Mouse (Mus musculus) ovary, postnatal 10 days (tissue): ENCODE results near the gene Mtr.

Experiments
- DNase-seq: peaks from one replicate; pipeline ENCODE4 v3.0.0; 2022; ENCODE audit warnings: low spot score

Mtr gene

DNA sequence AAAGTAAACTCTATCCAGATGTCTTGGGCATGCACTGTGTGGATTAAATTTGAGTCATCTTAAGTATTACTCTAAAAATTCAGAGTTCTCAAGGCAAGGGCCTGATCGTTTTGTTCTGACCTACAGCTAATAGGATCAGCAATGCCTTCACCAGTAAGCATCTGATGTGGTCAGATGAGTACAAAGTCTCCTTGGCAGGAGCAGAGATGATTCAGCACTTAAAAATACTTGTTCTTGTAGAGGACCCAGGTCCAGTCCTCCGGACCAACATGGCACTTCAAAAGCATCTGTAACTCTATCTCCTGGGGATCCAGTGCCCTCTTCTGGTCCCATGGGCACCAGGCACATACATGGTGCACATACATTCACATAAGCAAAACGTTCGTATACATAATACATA is 25.8 kb downstream of the Mtr start:
- no peak for DNase-seq

- DNase-seq: no peak
Observed at GRCm38 (mm10) chr13:12228248-12228647, 29.7 kb downstream of the Mtr start.

GRCm38 (mm10) chr13:12227606-12228005 is 30.3 kb downstream of the Mtr start:
- no peak for DNase-seq

- no peak for DNase-seq
Observed at GRCm38 (mm10) chr13:12218603-12219002, 39.3 kb downstream of the Mtr start.

DNA sequence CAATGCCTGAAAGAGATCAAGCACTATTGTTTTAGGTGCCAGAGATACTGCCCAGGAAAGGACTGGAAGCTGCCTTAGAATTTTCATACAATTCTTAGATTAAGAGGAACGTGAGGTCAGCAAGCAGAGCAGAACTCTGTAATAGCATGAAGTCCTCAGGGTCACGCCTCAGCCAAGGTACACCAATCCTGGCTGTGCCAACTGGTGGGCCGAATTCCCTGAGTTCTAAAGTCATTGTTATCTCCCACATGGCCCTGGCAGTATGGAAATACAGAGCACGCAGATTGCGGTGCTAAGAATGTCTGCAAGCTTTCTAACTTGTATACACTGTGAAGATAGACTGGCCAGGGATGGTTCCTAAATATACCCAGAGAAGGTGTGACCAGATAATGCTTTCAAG is 43.0 kb downstream of the Mtr start:
- DNase-seq: no peak

GRCm38 (mm10) chr13:12211058-12211457 is 46.9 kb downstream of the Mtr start:
- no peak for DNase-seq

DNA sequence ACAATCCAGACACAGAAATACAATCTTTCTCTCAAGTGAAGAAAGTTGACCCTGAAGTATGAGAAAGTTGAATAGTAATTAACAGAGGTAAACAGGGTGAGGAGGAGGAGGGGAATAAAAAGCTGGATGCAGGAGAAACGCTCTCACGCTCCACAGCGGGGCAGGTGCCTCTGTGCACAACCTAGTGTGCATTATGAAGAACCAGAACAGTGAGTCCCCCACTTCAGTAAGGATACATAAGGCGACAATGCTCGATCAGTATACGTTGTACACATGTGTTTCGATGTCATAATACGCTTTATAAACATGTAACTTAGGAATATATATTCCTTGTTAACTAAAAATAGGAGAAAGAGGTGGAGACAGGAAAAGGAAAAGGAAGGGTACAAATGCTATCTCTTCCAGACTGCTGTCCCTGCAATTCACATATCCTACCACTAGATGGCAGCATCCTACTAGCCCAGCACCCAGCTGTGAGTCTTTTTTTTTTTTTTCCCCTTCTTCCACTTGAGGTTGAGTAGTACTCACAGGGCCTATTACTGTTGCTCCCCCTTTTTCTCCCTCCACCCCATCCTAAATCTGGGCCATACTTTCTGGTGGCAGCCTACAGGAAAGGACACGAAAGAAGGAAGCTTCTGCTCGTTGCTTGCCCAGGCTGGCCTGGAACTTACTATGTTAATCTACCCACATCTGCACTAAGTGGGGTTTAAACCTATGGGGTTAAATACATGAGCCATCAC is 47.7 kb downstream of the Mtr start:
- DNase-seq: no peak

- DNase-seq: no peak
Observed at GRCm38 (mm10) chr13:12200372-12200771, 57.5 kb downstream of the Mtr start.

- DNase-seq: no peak
Observed at GRCm38 (mm10) chr13:12198486-12198885, 59.4 kb downstream of the Mtr start.

DNA sequence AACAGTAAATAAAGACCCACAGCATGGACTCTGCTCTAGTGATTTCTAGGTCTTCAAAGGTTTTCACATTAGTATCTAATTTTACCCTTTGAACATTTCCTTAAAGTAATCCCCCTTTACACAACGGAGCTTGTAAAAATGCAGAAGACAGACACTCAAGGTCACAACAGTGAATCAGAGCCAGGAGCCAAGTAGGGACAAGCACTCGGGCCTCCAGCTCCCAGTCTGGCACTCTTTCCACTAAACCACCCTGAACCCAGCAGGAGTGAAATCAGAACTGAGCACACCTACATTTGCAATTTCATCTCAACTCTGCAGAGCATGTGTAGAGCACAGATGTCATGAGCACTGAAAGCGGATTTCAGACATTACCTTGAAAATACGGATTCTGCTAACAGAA is 61.1 kb downstream of the Mtr start:
- DNase-seq: no peak

DNA sequence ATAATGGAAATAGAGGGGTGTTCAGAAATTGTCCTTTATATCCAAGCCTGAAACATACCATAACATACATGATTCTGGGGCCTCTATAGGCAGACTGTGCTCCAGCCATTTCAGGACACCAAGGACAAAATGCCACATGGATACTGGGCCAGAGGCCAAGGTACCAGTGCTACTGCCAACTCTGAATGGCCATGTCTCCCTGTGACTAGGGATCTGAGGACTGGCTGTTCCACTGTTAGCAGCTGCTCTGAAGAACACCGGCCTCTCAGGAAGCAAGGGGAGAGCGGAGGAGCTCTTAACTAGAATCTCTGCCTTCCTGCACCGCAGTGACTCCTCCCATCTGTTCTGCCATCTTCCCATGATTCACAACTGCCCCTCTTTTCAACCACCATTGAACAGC is 61.9 kb downstream of the Mtr start:
- DNase-seq: no peak

DNA sequence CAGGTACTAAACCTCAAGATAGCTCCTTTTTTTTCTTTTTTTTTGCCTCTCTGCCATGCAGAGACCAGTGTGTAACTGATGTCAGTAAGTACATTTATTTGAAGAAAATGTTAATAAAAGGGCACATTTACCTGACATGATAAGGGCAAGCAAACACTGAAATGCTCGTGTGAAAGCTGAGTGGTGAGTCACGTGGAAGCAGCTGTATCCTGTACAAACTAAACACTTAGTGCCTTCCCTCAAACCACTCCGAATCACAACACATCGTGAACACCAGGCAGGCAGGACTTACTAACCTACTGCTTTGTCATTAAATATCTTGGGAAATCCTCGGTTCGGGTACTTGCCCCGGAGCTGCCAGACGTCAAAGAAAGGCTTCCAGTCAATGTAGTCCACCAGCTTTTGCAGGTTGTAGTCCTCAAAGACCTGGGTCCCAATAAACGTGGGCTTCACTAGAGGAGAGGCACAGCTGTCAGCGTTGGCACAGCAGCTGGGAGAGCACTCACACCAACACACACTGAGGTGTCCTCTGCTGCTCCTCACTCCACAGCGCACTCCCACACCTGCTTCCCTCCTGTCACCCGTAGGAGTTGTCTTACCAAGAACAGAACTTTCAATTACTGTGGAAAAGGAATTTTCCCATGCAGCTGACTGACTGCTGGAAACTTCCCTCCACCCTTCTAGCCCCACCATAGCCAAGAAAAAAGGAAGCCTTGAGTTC is 62.8 kb downstream of the Mtr start:
- no peak for DNase-seq

GRCm38 (mm10) chr13:12189219-12189618 is 68.7 kb downstream of the Mtr start:
- no peak for DNase-seq

DNA sequence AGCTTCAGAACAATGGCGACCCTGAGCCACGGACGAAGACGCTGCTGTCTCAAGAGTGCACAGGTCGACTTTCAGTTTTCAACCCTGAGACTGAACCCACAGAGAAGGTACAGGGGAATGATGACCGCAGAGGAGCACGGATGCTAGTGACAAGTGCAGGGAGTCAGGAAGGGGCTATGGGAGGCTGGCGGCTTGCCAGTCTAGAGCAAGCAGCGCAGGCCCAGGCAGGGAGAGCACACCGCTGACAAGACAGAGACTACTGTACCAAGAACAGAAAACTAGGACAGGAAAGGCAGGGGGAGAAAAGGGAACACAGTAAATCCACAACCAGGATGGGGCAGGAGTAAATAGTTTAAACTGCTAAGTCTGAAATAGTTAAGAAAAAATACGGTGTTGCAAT is 69.1 kb downstream of the Mtr start:
- DNase-seq: no peak

- DNase-seq: no peak
Observed at GRCm38 (mm10) chr13:12179481-12179880, 78.4 kb downstream of the Mtr start.

DNA sequence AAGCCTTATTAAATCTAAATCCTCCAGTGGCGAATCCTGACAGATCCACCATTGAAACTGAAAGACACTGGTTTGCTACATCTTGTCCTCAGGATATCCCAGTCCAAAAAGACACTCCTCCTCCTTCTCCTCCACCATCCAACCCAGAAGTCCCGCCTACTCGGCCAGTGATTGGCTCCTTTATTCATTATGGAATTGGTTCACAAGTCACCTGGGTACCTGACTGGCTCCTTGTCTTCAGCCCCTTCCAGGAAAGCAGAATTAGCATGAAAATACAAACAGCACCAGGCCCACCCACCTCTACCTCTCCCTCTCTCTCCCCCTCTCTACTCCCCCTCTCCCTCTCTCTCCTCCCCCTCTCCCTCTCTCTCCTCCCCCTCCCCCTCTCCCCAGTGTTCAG is 81.2 kb downstream of the Mtr start:
- no peak for DNase-seq

DNA sequence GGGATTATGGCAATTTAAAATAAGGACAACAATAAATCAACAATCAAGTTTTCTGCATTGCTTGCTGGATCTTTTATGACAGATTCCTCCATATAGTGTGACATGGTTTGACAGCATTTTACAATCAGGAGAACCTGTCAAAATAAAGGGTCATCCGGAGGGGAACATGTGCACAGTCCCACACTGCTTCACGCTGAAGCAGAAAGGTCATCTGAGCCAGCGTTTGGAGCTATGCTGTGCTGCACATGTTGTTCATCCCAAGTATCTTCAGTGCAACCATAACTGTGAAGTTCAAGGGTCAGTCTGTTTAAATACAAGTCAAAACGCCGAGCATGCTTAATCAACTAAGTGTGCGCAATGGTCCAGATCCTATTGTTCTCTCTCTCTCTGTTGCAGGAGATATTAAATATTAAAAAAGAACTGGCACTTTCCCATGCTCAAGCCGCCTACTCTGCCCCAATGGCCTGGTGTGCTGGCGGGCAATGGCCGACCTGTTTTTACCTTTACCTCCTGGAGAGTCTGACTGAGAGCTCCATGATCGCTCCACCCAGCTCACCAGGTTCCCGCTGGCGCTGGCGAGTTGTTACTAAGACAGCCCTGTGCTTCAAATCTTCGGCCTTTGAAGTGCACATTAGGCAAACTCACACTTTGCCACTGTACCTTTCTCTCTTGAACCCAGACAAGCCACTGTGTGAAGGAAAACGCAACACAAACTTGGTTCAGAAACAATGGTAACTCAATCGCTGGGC is 81.8 kb downstream of the Mtr start:
- DNase-seq: no peak

GRCm38 (mm10) chr13:12167276-12167675 is 90.6 kb downstream of the Mtr start:
- DNase-seq: no peak

DNA sequence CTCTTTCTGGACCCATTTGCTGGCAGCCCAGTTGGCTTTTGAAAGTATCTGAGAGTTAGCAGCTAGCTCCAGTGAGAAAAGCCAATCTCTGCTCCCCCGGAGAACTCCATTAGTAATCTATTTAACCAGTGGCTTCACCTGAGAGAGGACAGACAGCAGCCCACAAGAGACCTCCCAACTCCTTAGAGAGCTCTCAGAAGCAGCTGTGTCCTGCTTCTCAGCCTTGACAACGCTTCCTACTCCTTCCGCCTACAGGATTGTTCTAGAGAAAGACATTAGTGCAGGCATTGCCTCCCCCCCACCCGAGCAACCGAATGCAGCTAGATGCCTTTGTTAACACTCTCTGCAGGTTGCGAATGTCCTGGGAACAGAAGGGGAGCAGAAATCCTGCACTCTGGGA is 91.5 kb downstream of the Mtr start:
- DNase-seq: no peak

DNA sequence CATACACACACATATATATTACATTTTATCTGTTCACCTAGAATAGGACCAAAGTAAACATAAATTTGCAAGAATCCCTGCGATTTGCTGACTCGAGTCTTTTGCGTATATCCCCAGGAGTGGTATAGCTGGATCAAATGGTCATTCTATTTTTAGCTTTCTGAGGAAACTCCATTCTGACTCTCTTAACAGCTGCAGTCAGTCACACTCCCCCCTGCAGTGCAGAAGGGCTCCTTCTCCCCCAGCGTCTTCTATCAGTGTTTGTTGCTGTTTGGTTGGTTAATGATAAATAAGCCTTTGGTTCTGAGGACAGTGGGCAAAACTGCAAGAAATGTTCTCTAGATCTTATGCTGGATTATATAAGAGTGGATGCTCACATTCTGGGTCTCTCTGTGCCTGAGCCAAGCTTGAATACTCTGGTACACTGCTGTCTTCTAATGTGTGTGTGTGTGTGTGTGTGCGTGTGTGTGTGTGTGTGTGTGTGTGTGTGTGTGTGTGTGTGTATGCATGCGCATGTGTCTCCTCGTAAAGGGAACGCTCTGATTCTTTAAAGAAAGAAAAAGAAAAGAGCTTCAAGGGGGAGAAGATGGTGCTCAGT is 92.4 kb downstream of the Mtr start:
- no peak for DNase-seq

DNA sequence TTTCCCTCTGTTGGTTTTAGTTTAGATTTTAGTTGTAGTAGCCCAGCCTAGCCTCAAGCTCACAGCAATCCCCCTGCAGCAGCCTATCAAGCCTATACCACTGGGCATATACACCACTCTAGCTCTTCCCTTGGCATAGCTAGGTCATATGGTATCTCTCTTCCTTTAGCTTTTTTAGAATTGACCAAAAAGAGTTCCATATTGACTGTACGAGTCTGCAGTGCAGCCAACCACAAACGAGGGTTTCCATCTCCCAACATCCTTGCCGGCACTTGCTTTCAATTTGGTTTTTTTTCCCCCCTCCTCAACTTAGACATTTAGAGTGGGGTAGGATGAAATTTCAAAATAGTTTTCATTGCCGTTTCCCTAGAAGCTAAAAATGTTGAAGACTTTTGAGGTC is 95.5 kb downstream of the Mtr start:
- DNase-seq: no peak

- no peak for DNase-seq
Observed at GRCm38 (mm10) chr13:12160121-12160475, 97.8 kb downstream of the Mtr start.
